Mouse (Mus musculus): ENCODE results near the gene Bicra.

- TF ChIP-seq GATA1 (IDR thresholded peaks at IDR 0.05; ENCODE audit: borderline replicate concordance, low read length) = no peak
- TF ChIP-seq FLI1 (IDR thresholded peaks at IDR 0.05; ENCODE audit: low read length) = no peak
Observed at GRCm38 (mm10) chr7:16010649-16011048, 37.1 kb downstream of the Bicra start.
